Mouse (Mus musculus): Measurements from ENCODE around the gene E130308A19Rik.

Gene E130308A19Rik

GRCm38 (mm10) chr4:59639163-59639562, 13.2 kb downstream of the E130308A19Rik start:
- DNase-seq (ENCODE audit: low read depth): no peak

GRCm38 (mm10) chr4:59640720-59641119, 14.7 kb downstream of the E130308A19Rik start:
- DNase-seq (ENCODE audit: low read depth): no peak

DNA sequence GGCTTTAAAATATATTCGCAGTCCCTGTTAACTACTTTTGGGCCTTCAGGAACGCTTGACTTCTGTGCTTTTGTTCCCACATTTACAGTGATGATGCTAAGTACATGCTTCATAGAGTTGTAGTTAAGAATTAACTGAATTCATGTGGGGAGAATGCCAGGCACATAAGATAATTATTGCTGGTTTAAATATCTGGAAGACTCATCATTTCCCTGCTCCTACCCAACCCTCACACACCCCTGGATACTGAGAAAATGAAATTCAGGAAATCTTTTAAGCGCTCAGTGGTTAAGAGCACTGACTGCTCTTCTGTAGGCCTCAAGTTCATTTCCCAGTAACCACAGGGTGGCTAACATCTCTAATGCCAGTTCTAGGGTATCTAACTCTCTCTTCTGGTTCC, 16.0 kb downstream of the E130308A19Rik start:
- DNase-seq (ENCODE audit: low read depth): no peak

- no peak for DNase-seq (ENCODE audit: low read depth)
Measured at GRCm38 (mm10) chr4:59642657-59643056, 16.6 kb downstream of the E130308A19Rik start.

DNA sequence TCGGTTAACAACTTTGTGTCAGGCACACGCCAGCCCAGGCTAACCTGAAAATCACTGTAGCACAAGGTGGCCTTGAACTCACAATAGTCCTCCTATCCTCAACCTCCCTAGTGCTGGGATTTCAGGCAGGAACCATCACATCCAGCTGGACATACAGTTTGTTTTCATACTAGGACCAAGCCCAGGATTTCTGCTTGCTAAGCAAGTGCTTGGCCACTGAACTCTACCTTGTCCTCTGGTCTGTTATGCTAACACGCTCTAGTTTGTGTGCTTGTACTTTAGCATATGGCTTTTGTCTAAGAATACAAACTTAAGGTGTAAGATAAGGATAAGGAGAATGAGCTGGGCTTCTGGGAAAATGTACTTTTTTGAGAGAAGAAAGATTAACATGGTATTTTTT, 18.4 kb downstream of the E130308A19Rik start:
- DNase-seq (ENCODE audit: low read depth): no peak

DNA sequence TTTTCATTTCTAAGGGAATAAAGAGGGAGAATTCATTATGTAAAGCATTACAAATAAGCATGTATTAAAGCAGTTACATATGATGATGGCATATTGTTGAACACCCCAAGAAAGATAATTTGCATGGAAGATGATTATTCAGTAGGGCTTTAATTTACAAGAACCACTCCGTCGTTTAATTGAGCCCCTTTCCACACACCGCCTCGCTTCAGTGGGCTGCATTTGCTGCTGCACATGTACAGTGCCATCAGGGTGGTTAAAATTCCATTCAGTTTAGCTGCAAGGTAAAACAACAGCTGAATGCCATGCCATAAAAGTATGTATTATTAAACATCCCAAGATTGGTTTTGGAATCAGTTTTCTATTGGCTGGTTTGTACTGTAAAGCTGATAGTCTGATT, 19.0 kb downstream of the E130308A19Rik start:
- no peak for DNase-seq (ENCODE audit: low read depth)

GRCm38 (mm10) chr4:59645610-59646009, 19.6 kb downstream of the E130308A19Rik start:
- DNase-seq (ENCODE audit: low read depth): no peak

GRCm38 (mm10) chr4:59646020-59646696, 20.1 kb downstream of the E130308A19Rik start:
- DNase-seq (ENCODE audit: low read depth): no peak

GRCm38 (mm10) chr4:59649119-59649518, 23.1 kb downstream of the E130308A19Rik start:
- DNase-seq (ENCODE audit: low read depth): no peak

DNA sequence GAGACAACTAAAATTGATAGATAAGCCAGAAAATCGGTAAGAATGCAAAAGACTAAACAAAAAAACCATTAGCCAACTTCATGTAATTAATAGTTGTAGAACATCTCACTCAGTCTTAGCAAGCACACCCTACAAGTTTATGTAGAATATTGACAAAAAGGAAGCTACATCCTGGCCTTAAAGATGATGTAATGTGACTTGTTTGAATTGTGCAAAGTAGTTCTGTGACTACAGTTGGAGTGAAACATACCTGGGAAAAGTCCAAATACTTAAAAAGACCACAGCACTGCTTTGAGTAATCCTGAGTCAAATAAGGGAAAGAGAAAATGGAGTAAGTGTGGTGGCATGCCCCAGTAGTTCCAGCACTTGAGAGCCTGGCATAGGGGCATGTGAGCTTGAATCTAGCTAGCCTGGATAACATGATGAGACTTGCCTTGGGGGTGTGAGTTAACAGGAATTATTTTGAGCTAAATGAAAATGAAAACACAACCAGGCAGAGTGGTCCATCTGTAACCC, 26.2 kb downstream of the E130308A19Rik start:
- no peak for DNase-seq (ENCODE audit: low read depth)

DNA sequence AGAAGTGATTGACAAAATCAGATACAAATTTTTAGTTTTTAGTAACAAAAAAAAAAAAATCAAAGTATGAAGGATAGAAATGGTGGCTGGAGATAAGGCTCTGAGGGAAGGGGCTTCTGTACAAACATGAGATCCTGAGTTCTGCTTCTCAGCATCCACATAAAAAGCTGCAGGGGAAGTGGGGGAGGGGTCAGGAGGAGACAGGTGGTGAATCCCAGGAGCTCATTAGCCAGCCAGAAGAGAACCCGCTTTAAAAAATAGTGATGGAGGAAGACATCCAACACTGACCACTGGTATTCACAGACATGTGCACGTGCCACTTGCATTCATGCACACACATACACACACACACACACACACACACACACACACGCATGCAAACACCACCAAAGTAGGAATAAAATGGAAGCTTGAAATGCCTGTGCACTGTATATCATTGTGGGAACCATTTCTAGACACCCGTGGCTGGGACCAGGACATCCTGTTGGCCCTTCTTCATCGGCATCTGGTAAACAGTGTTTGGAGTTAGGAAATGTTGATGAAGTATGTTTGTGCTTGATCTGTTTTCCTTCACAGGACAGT, 30.1 kb downstream of the E130308A19Rik start:
- DNase-seq (ENCODE audit: low read depth): no peak

DNA sequence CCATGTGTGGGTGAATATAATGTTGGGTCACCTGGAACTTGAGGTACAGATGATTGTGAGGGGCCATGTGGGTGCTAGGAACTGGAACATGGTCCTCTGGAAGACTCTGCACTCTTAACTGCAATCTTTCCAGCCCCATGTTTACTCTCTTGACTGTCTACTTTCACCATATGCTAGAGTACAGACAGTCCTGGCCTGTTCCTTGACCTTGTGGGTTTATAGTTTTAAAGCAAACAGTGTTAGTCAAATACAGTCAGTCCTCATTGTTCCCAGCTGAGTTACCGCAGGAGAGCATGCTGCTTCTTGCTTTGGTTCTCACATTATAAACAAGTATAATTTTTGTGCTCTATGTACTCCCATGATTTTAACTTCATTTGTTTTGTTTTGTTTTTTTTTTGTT, 36.2 kb downstream of the E130308A19Rik start:
- DNase-seq (ENCODE audit: low read depth): no peak

DNA sequence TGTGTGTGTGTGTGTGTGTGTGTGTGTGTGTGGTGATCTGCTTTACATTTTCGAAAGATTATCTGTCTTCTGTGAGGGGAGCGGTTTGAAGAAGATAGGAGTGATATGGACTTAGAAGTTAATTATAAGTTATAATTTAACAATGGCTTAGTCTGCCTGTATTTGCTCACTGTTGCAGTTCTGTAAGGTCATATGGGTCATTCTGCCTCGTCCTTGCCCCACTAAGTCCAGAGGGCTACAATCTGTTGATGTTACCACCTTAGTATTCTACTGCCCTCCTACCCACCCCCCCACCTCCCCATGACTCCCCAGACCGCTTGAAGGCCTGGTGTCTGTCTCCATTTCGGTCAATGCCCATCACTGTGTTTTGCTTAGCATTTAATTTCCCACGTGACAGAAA, 37.4 kb downstream of the E130308A19Rik start:
- DNase-seq (ENCODE audit: low read depth): no peak

DNA sequence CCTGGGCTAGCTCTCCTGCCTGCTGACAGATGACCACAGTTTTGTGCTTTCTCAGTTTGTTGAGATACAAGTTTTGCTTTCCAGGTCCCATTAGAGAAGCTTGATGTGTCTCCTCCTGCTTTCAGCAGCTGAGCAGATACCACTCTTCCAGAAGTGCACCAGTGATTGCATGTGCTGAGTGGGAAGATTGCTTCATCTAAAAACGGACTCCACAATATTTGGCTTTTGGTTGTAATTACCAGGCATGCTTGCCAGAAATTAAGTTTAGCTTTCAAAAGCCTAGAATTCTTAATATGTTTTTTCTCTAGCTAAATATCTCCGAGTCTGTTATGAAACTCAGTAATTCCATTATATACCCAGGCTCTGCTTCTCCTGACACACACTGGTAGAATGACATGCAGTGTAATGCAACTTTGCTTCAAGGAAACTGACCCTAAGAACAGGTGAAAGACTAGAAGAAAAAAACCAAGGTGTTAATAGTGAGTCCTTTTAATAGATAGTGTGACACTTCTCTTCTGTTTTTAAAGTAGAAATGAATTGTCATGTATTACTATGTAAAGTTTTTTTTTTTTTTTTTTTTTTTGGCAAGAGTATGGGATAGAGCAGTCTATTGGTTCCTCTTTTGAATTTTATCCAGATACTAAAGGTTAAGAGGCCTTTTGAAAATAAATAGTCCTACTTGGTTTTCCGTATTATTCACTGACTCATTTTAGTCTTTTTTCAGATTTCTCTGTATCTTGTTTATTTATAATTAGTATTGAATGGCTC, 40.7 kb downstream of the E130308A19Rik start:
- no peak for DNase-seq (ENCODE audit: low read depth)

GRCm38 (mm10) chr4:59668050-59668449, 42.0 kb downstream of the E130308A19Rik start:
- DNase-seq (ENCODE audit: low read depth): no peak

- DNase-seq (ENCODE audit: low read depth): peak; percentile 13
Measured at GRCm38 (mm10) chr4:59669131-59669530, 43.1 kb downstream of the E130308A19Rik start.

GRCm38 (mm10) chr4:59670015-59670414, 44.0 kb downstream of the E130308A19Rik start:
- DNase-seq (ENCODE audit: low read depth): no peak

- DNase-seq (ENCODE audit: low read depth): no peak
Measured at GRCm38 (mm10) chr4:59673423-59674117, 47.6 kb downstream of the E130308A19Rik start.

DNA sequence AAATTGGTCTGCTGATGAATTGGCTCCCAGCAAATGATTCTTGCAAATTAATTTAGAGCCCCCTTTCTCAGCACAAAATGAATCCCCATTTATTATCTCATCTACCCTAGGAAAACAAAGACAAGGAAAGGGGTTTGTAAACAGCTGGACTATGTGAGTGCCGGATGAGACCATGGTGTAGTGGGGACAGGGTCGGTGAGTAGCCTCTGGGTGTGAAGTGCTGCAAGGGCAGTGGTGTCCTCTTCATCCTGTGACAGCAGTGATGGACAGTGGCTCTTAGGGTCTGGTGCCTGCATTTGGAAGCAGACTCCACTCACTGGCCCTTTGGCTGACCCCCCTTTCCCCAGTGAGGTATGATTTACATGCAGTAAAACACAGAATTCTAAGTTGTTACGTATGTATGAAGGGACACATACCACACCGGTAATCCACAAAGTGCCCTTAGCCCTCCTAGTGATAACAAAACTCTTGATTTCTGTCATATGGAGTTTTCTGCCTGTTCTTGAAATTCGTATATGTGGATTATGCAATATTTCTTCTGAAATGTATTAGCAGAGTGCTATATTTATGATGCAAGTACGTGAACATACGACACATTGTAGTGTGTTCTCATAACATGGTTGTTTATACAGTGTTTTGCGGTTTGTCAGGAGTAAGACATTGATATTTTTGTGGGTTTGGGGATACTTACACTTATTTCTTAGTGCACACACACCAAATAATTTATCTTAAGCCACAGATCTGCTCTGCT, 49.1 kb downstream of the E130308A19Rik start:
- DNase-seq (ENCODE audit: low read depth): peak; percentile 10

DNA sequence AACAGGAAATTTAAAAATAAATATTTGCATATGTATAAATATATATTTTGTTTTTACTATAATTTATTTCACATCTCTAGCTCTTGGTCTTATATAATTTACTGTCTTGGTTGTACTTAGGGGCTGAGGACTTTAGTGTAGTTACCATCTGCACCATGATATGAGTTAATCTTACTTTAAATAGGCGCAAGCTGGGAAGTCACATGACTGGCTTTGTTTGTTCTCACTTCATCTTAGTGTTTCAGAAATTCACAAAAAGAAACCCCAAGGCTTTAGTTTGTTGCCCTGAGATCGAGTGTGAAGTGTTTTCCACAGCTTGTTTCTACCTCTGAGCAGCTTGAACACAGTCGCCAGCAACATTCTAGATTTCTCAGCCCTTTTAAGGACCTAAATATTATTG, 49.7 kb downstream of the E130308A19Rik start:
- DNase-seq (ENCODE audit: low read depth): peak; percentile 9

- DNase-seq (ENCODE audit: low read depth): peak; percentile 9
Measured at GRCm38 (mm10) chr4:59681383-59681782, 55.4 kb downstream of the E130308A19Rik start.

- DNase-seq (ENCODE audit: low read depth): peak; percentile 77
Measured at GRCm38 (mm10) chr4:59682491-59682890, 56.5 kb downstream of the E130308A19Rik start.
